Mouse (Mus musculus) ovary, postnatal 10 days (tissue): ENCODE results near the gene Capzb.

ENCODE experiments used
- DNase-seq: peaks from one replicate; pipeline ENCODE4 v3.0.0; 2022; ENCODE audit warnings: low spot score

Capzb gene

DNA sequence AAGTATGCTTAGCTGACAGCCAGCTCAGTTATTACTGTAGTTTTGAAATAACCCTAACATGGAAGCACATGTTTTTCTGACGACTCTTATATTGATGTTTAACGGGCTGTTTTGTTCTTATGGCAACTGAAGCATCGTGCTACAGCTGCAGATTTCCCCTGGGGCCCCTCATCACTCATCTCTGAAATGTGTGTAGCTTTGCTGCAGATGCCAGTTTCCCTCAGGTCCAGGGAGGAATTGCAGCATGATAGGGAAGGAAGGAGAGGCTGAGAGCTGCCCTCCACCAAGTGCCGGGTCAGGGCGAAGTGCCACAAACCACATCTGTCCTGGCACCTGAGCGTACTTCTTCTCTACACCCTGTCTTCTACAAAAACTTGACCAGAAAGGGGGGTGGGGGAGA, 47.6 kb downstream of the Capzb start:
- no peak for DNase-seq

DNA sequence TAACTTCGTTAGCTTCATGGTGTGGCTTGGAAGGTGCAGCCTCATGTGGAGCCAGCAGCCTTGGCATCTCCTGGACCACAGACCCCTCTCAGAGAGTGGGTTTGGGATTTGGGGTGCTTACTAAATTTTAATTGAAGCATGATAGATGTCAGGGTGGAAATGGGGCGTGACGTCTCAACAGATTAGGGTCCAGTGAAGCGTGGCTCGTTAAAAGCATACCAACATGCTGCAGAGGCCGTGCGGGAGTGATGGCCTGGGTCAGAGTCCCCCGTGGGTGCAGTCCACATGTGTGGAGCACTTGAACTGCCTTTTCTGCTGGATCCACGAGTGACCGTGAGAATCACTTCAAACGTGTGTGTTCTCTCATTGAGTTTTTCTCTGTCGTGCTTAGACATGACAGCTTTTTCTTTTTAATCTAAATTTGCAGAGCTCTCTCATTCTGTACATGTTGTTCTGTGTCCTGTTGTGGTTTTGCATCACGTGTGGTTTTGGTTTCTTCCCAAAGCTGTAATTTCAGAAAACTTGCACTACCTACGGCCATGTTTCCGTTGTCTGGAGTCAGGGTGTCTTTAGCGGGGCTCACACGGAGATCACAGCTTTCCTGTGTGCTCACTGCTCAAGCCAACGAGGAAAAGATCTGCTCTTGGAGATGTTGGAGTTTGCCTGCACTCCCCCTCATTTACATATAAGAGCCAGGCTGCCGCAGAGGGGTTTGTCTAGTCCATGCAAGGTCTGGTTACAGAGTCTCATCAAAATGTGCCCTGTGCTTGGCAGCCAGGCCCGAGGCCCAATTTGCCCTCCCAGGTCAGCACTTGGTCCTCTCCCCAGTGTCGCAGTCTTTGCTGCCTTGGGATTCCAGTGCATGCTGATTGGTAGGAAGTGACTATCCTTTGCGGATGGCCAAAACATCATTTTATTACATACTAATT, 49.2 kb downstream of the Capzb start:
- DNase-seq, result no peak

- no peak for DNase-seq
Measured at GRCm38 (mm10) chr4:139242607-139242955, 49.9 kb downstream of the Capzb start.

GRCm38 (mm10) chr4:139244176-139244575, 51.5 kb downstream of the Capzb start:
- no peak for DNase-seq

DNA sequence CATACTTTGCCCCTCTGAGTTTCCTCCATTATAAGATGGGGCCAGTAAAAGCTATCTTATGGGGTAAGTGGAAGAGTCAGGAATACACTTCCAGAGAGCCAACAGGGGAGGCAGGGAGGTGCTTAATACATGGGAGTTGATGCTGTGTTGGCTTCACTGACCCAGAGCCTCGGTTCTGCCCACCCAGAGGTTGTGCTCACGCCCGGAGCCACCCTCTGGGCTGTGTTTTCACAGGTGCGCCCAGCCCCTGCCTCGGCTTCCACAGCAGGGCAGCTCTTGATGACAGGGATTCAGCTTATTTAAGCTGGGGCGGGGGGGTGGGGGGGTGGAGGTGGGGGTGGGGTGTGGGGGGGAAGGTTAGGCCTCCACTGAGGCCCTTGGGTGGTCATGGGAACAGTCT, 52.1 kb downstream of the Capzb start:
- DNase-seq, result no peak

GRCm38 (mm10) chr4:139245534-139245933, 52.8 kb downstream of the Capzb start:
- no peak for DNase-seq

DNA sequence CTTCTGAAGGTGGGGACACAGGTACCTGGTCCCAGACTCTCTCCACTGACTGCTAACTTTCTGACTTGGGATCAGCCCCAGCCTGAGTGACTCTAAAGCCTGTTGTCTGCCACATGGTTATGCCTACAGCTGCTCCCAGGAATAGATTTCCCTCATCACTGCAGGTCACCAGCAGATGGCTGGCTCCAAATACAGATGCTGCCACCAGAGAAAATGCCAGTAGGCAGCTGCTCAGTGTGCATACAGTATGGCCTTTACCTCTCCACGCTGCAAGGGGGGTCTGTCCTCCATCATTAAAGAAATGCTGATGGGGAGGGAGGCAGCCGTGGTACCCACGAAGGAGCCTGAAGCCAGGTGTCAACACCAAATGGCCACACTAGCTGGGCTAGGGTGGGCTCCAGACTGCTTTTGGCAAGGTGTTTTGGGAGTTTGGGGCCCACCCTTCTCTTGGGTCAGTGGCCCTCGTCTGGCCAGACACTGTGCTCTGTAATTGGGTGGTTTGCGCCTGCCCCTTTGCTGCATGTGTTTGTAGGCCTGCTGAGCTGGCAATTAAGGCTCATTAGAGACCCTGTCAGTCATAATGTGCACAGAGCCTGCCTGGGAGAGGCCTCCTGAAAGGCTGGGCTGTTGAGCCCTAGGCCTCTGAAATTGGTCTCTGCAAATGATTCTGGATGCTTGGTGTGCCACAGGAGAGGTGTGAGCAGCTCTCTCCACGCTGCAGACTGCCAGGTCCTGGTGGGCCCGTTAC, 53.6 kb downstream of the Capzb start:
- DNase-seq, result no peak

DNA sequence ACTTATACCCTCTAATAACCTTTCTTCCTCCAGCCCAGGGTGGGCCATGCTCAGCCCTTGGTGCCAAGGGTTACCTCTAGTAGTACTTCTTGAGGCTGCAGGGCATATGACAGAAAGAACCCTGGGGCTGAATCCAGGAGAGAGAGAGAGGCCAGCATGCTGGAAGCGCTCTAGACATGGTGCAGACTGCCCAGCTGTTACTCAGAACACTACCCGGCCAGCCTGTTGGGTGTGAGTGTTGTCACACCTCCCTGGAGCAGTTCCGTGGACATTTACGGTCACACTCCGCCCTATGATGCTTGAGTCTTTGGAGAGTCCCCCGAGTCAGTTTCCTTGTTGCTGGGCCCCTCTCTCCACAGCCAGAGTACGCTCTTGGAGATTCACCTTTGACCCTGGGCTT, 55.3 kb downstream of the Capzb start:
- DNase-seq, result no peak

- no peak for DNase-seq
Measured at GRCm38 (mm10) chr4:139248736-139249135, 56.0 kb downstream of the Capzb start.

GRCm38 (mm10) chr4:139250043-139250442, 57.3 kb downstream of the Capzb start:
- DNase-seq, result no peak

DNA sequence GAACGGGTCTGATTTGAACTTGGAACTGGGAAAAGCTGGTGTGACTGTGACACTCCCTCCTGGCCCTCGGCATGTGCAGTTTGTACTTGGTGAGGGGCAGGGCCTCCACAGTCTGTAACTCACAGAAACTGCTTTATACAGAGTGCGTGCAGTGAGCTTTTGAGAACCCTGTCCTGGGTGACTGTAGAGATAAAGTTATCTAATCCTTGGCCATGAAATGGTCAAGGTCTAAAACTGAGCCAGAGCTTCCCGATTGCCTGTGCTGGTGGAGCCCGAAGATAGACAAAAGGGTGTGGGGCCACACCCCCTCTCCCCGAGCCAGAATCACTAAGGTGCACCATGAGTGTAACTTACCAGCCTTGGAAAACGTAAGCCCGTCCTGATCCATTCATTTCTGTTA, 58.2 kb downstream of the Capzb start:
- DNase-seq, result no peak

DNA sequence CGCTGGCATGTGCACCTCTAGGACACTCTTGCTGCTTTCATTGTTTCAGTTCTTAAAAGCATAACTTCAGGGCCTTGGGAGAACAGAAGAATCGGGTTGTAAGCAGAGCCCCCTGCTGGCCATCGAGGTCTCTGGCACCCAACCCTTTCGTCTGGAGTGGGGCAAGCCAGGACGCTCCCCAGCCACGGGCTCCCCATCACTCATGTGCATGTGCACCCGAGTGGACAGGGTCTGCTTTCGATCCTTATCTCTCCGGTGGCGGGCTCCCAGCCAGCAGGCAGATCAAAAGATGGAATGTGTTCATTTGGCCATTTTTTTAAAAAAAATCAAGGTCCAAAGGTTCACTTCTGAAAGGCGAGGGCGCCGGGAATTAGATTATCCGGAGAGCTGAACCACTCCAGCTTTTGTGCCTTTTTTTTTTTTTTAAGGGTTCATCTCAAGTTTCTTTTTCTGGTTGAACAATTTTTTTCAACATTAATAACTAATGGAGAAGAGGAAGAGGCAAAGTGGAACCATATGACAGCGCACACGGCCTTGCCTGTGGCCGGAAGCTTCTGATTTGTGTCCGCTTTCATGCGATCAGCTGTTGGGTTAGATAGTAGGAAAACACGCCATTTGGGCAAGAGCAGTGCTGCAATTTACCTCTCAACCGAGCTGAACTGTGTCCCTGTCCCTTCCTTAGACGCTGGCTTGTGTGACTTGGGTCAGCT, 59.5 kb downstream of the Capzb start:
- peak; percentile 53 for DNase-seq

DNA sequence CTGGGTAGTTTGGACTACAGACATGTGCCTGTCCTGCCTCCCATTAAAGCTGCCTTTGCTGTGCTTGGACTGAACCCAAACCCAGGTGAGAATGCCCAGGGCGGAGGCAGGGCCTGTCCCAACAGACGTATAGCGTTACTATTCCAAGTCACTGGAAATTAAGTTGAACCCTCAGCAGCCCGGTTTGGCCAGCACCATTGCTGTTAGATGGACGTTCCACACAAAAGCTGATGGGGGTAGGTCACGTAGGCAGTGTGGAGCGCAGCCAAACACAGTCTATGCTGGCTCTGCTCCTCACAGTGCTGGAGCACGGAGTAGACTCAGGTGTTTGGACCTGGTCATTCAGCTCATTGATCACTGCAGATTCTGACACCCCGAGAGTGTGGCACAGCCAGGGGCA, 60.5 kb downstream of the Capzb start:
- DNase-seq, result no peak

DNA sequence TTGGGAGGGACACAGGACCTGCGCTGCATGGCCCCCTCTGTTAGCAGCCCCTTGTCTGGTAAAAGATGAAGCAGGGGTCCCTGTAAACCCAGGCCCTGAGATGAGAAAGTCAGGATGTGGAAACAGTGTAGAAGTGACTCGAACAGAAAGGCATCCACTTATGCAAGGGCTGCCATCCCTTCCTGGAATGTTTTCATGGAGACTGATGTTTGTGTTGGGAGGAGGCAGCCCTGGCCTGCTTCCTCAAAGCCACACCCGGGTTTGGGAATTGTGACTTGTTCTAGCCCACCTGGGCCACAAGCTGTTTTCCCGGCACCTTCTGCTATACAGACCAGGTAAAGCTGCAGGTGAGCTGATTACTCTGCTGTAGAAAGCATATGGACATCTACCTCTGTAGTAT, 63.4 kb downstream of the Capzb start:
- DNase-seq, result no peak

- DNase-seq, result no peak
Measured at GRCm38 (mm10) chr4:139256708-139257107, 64.0 kb downstream of the Capzb start.

- DNase-seq, result no peak
Measured at GRCm38 (mm10) chr4:139258621-139259301, 66.1 kb downstream of the Capzb start.

DNA sequence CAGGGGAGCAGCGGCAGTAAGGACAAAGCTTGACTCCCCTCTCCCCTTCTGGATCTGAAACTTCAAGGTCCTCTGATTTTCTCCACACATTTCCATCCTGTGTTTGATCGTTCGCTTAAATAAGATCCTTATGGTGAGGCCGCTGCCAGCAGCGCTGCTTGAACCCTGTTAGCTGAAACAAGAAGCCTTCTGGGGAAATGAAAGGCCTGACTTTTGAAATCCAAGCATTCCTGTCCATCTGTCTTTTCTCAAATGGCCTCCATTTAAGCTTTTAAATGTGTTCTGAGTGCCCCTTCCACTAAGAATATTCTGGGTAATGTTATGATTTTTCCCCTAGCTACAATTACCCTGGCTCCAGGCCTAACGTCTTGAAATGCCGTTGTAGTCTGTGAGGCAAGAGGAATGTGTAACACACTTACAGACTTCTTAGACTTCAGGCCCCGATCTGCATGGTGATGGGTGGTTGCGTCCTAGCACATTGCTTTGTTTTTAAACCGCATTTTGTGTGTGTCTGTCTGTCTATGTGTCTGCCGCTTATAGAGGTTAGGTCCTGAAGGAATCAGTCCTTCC, 66.7 kb downstream of the Capzb start:
- no peak for DNase-seq

- no peak for DNase-seq
Measured at GRCm38 (mm10) chr4:139262981-139263380, 70.3 kb downstream of the Capzb start.

DNA sequence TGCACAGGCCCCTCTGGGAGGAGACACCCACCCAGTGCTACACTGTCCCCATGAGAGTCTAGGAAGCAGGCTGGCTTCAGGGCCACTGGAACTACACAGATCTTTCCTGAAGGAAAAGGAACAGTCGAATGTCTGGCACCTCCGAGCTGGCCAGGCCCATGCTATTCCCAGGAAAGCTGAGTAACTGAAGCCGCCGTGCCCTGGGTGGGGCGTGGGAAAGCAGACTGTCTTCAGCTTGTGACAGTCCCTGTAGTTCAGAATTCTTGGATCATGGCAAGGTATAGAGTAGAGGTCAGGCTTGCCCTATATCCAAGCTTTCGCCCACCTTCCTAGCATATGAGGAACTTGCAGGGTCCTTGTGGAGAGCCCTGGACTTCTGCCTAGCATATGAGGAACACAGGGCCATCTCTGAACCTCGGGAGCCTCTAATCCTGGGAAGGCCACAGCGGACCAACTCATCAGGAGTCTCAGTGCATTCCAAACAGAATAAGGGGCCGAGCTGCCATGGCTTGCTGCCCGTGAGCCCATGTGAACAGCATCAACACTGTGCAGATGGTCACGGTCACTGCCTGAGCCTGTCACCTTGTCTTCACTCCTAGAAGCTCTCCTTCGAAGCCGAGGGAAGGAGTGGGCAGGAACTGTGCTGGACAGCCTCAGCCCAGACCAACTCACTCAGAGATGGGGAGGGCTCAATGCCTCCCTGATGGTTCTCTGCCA, 73.2 kb downstream of the Capzb start:
- DNase-seq, result no peak

DNA sequence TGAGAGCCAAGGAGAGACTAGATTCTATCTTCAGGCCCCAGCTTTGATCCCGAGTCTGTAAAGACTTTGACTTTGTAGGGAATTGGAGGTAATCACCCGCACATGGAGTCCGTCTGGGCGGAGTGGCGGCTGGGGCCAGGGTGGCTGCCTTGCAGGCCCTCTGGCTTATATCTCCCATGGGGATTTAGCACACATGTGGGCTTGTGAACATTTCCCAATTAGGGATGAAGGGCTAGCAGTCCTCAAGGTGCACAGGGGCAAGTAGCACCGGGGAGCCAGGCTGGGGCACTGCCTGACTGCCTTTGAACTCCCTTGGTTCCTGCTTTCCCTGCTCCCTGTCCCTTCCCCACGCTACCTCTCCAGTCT, 73.8 kb downstream of the Capzb start:
- no peak for DNase-seq

GRCm38 (mm10) chr4:139267335-139267734, 74.6 kb downstream of the Capzb start:
- no peak for DNase-seq
